Mouse (Mus musculus) right cerebral cortex, postnatal 36 days (tissue): ENCODE measurements around the gene Apol10b.
A peak's percentile ranks its signal among the peaks of the same experiment; 100 is the strongest.
"Not testable (repeated sequence)": the region's sequence is repeated elsewhere in the genome, so short reads cannot be mapped to it uniquely, and the experiment has no call there.

Source experiments
- DNase-seq, 2 experiments: peaks; one replicate each; pipeline ENCODE4 v3.0.0; 2022; ENCODE audit warnings: low spot score in 2 of 2, mixed read lengths in 1 of 2

Gene Apol10b

GRCm38 (mm10) chr15:77595961-77596360 is at the start of gene Apol10b:
Gene Apol10b, minus strand, starts transcription at chr15:77596125.
- DNase-seq, result no peak

GRCm38 (mm10) chr15:77643176-77643575 is 47.3 kb upstream of the Apol10b start, which contains the start of gene Apol11b:
Gene Apol11b, minus strand, starts transcription at chr15:77643286.
- not testable (repeated sequence) for DNase-seq

GRCm38 (mm10) chr15:77629822-77630221 is 33.9 kb upstream of the Apol10b start:
- not testable (repeated sequence) for DNase-seq

GRCm38 (mm10) chr15:77628647-77629046 is 32.7 kb upstream of the Apol10b start:
- DNase-seq, result not testable (repeated sequence)

GRCm38 (mm10) chr15:77626471-77626870 is 30.5 kb upstream of the Apol10b start:
- not testable (repeated sequence) for DNase-seq

GRCm38 (mm10) chr15:77624710-77625109 is 28.8 kb upstream of the Apol10b start:
- no peak for DNase-seq

- DNase-seq, result no peak
Measured at GRCm38 (mm10) chr15:77606069-77606468, 10.1 kb upstream of the Apol10b start.

GRCm38 (mm10) chr15:77598958-77599357 is 3.0 kb upstream of the Apol10b start, which contains the start of gene Gm36245:
Gene Gm36245, plus strand, starts transcription at chr15:77599258.
- DNase-seq, result no peak

- DNase-seq, result no peak
Measured at GRCm38 (mm10) chr15:77598429-77598828, 2.5 kb upstream of the Apol10b start.

GRCm38 (mm10) chr15:77593557-77593956 is 2.4 kb downstream of the Apol10b start:
- no peak for DNase-seq

- DNase-seq, result no peak
Measured at GRCm38 (mm10) chr15:77590881-77591280, 5.0 kb downstream of the Apol10b start.

GRCm38 (mm10) chr15:77588981-77589380 is 6.9 kb downstream of the Apol10b start:
- DNase-seq, result no peak

GRCm38 (mm10) chr15:77587026-77587425 is 8.9 kb downstream of the Apol10b start:
- no peak for DNase-seq

GRCm38 (mm10) chr15:77581681-77582080 is 14.2 kb downstream of the Apol10b start:
- peak; percentile 2 to 3 for DNase-seq

- DNase-seq, result no peak
Measured at GRCm38 (mm10) chr15:77579311-77579710, 16.6 kb downstream of the Apol10b start.

- no peak for DNase-seq
Measured at GRCm38 (mm10) chr15:77578801-77579200, 17.1 kb downstream of the Apol10b start.

- DNase-seq, result no peak
Measured at GRCm38 (mm10) chr15:77563219-77563618, 32.7 kb downstream of the Apol10b start.

- no peak for DNase-seq
Measured at GRCm38 (mm10) chr15:77561792-77562191, 34.1 kb downstream of the Apol10b start, which contains the start of gene 1700025B11Rik. Gene 1700025B11Rik, minus strand, starts transcription at chr15:77561892.

GRCm38 (mm10) chr15:77539221-77539620 is 56.7 kb downstream of the Apol10b start:
- DNase-seq, result not testable (repeated sequence)
